Mouse (Mus musculus): Measurements from ENCODE around the gene Gon4l. TPM values are rescaled to one million over a fixed set of nuclear protein-coding genes. Genes with fewer than 3 reads are reported as not detected.

Gon4l gene
- 35.6 and 58.9 TPM in 2 replicates for polyA plus RNA-seq (2012; rRNA removed)

GRCm38 (mm10) chr3:88834951-88835491 lies at the start of gene Gon4l:
Gene Gon4l (plus strand): TSS chr3:88835231.

DNA sequence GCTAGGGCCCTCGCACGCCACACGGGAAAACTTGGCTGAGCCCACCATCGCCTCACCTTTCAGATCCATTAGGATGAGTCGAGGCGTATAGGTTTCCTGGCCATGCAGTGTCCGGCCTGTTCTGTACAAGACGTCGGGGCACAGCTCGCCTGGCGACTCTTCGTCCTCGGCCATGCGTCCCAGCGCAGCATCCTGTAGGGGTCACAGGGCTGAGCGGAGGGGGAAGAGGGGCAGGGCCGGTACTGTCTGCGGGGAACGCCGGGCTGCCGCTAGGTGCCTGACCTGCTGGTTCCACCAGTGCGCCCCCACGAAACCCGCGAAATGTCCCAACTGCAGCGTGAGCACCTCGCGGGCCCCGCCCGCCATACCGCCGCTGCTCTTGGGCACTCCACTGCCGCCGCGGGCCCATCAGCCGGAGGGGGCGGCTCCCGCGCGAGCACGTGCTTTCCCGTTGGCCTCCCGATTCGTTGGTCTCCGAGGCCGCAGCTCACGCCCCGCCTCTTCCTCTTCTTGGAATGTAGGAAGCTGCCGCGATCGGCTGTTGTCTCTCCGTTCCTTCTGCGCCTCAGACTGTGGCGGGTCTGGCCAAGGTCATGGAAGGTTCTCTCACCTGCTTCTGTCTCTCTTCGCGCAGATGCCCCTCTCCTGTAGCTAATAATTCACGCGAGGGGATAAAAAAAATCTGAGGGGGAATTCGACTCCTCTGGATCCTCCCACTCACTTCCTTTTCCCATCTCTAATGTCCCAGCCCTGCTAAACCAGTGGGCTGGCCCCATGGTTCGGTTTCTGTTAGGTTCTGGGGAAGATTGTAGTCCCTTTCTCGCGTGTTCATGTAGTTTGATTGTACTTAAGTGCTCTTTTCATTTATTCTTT lies 78.7 kb downstream of the Gon4l start, which contains the start of gene Msto1:
Gene Msto1 (minus strand): TSS at position 489 of the 873 bp plus-strand sequence.

GRCm38 (mm10) chr3:88950576-88951326 lies 115.7 kb downstream of the Gon4l start, which contains the start of the genes Ash1l and Dap3:
Gene Ash1l (plus strand): TSS chr3:88950622.
Gene Dap3 (minus strand): TSS chr3:88951181.

Other genes starting within 250 kb of the Gon4l start
- gene Arhgef2, start 229.3 kb upstream of the Gon4l start, polyA plus RNA-seq (2012; rRNA removed): 89.1 and 124 TPM in 2 replicates
- not detected in 2 replicates for gene Rxfp4, start 182.1 kb upstream of the Gon4l start, polyA plus RNA-seq (2012; rRNA removed)
- 130 and 150 TPM in 2 replicates for gene Khdc4, start 149.4 kb upstream of the Gon4l start, polyA plus RNA-seq (2012; rRNA removed)
- gene Rit1, start 118.4 kb upstream of the Gon4l start, polyA plus RNA-seq (2012; rRNA removed): 31.5 and 41.5 TPM in 2 replicates
- gene Syt11, start 60.1 kb upstream of the Gon4l start, polyA plus RNA-seq (2012; rRNA removed): 86.4 and 129 TPM in 2 replicates
- 36.6 and 45.7 TPM in 2 replicates for gene Msto1, start 78.8 kb downstream of the Gon4l start, polyA plus RNA-seq (2012; rRNA removed)
- 16.6 and 20.0 TPM in 2 replicates for gene Ash1l, start 115.4 kb downstream of the Gon4l start, polyA plus RNA-seq (2012; rRNA removed)
- 110 and 160 TPM in 2 replicates for gene Dap3, start 116.0 kb downstream of the Gon4l start, polyA plus RNA-seq (2012; rRNA removed)

Data from central nervous system, embryonic 11.5 days (tissue).